Mouse (Mus musculus): Measurements from ENCODE around the gene Cutal. TPM values are rescaled to one million over a fixed set of nuclear protein-coding genes. Genes with fewer than 3 reads are reported as not detected.

The Cutal gene
- polyA plus RNA-seq, 1 experiment from 2014 or later: not detected

DNA sequence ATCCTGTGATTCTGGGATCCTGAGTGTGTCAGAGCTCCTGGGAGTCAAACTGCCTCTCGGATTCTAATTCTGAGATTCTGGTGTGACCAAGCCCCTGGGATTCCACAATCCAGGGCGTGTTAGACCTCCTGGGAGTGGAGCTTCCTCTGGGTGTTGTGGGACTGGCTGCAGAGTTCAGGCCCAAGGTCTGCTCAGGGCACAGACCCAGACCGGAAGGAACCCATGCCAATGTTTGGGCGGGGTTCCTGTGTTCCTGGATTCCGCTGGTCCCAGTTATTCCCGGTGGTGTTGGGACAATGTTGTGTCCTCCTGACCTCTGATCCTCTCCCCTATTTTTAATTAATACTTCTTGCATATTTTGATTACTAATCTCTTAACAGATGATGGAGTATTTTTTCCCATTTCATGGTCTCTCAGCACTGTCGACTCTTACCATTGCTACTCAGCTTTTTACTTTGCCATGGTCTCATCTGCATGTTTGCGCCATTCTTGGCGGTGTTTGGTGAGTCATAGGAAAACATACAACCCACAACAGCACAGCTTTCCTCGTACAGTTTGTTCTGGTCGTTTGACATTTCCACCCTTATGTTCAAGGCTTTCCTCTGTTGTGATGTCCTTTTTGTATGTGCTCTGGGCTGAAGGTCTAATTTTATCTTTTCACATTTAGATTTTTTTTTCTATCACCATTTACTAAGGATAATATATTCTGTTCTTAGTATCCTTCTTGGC, 30.8 kb upstream of the Cutal start:
- Histone ChIP-seq H3K4me2 (no peak overlapping the region), H3K27ac (no peak overlapping the region), H3K9ac (no peak overlapping the region), H3K36me3 (ENCODE audit: poor library complexity, severe bottlenecking) (no peaks in the 10 kb centered on the region), H3K27me3 (no peaks in the 10 kb centered on the region), H3K4me3 (no peak overlapping the region), H3K9me3 (replicated peaks) (no peaks in the 10 kb centered on the region), H3K4me1 (no peaks in the 10 kb centered on the region)
- 88% methylated on average over 11 of the region's 11 CpGs for WGBS
- no peak for ATAC-seq

DNA sequence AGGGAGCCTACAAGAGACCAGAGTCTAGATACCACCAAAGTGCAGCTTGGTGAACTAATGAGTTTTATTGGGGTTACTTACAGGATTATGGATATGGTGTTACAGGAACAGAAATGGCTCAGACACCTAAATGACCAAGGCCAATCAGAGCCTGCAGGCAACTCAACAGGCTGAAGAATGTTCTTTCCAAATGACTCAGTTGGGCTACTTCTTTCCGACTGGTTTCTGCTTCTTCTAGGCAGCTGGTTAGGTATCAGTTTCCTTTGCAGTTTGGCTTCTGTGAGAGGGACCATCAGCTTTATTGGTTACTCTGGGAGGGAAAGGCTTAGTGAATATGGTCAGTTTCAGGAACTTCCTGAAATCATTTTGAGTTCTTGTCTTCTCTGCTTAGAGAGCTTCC, 26.5 kb upstream of the Cutal start:
- H3K27me3 ChIP-seq: no peaks in the 10 kb centered on the region
- H3K27ac ChIP-seq: no peak overlapping the region
- WGBS: 94% methylated on average over 1 of the region's 1 CpGs
- no peak for ATAC-seq
- peaks cover 31% of the 10 kb centered on the region for H3K36me3 ChIP-seq (ENCODE audit: poor library complexity, severe bottlenecking)
- H3K4me2 ChIP-seq: no peak overlapping the region
- H3K4me1 ChIP-seq: no peaks in the 10 kb centered on the region
- H3K4me3 ChIP-seq: no peak overlapping the region
- H3K9me3 ChIP-seq (replicated peaks): no peaks in the 10 kb centered on the region
- H3K9ac ChIP-seq: no peak overlapping the region

DNA sequence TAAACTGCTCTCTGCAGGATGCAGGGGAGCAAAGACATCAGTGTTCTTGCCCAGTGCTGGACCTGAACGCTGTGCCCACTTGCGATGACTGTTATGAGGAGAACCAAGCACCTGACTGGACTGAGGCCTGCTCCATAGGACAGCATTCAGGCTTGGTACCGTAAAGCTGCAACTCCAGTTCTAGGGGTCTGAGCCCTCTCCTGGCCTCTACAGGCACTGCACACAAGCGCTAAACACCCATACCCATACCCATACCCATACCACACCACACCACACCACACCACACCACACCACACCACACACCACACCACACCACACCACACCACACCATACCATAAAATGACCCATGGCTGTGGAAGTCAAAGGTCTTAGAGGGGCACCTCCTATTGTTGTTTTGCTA, 18.9 kb upstream of the Cutal start:
- Histone ChIP-seq H3K9ac (no peak overlapping the region), H3K9me3 (replicated peaks) (no peaks in the 10 kb centered on the region), H3K27me3 (no peaks in the 10 kb centered on the region), H3K4me3 (no peak overlapping the region), H3K27ac (no peak overlapping the region), H3K4me2 (no peak overlapping the region), H3K36me3 (ENCODE audit: poor library complexity, severe bottlenecking) (peaks cover 92% of the 10 kb centered on the region), H3K4me1 (no peaks in the 10 kb centered on the region)
- ATAC-seq: no peak
- WGBS: 97% methylated on average over 4 of the region's 4 CpGs

DNA sequence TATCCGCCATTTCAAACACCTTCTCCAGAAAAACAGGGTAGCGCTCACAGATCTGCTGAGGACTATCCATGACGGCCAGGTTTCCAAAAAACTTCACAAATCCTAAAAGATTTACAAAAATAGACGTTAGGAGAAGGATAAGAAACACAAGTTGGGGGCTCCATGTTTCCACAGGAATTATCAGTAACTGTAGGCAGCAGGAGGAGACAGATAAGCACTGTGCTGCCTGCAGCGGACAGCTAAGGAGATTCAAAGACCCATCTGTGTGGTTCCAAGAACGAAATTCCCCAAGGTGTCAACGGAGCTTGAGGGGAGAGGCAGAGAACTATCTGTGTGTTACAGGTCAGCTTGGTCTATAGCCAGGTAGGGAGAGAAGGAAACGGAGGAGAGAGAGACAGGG, 16.5 kb upstream of the Cutal start:
- peaks cover 90% of the 10 kb centered on the region for H3K36me3 ChIP-seq (ENCODE audit: poor library complexity, severe bottlenecking)

DNA sequence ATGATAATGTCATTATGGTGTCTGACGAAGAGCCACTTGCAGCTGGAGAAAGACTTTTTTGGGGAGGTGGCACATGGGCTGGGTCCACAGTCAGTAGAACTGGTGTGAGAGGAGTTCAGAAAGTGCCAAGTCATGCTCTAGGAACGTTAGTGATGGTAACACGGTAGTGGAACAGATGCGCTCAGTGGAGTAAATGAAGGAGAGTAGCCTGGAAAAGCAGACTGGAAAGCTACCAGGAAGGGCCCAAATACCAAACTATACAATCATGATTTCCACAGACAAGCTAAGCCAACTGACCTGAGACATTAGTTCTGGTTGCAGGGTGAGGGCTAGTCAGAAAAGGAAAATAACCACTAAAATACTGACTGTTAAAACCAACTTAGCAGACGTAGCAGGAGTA, 4.5 kb upstream of the Cutal start:
- no peak for ATAC-seq
- H3K4me2 ChIP-seq: peak overlapping the region; percentile 76
- WGBS: 44% methylated on average over 5 of the region's 5 CpGs
- peaks cover 38% of the 10 kb centered on the region for H3K4me1 ChIP-seq
- H3K9me3 ChIP-seq (replicated peaks): no peaks in the 10 kb centered on the region
- H3K27me3 ChIP-seq: peaks cover 20% of the 10 kb centered on the region
- H3K36me3 ChIP-seq (ENCODE audit: poor library complexity, severe bottlenecking): peaks cover 19% of the 10 kb centered on the region
- H3K4me3 ChIP-seq: peak overlapping the region; percentile 89
- H3K27ac ChIP-seq: no peak overlapping the region
- peak overlapping the region; percentile 66 for H3K9ac ChIP-seq

More for the DNA sequence above, 16.5 kb upstream of the Cutal start:
- WGBS: 89% methylated on average over 8 of the region's 8 CpGs
- Histone ChIP-seq H3K9me3 (replicated peaks) (no peaks in the 10 kb centered on the region), H3K4me3 (no peak overlapping the region), H3K27me3 (no peaks in the 10 kb centered on the region), H3K4me2 (no peak overlapping the region), H3K27ac (no peak overlapping the region), H3K4me1 (no peaks in the 10 kb centered on the region), H3K9ac (no peak overlapping the region)
- no peak for ATAC-seq

DNA sequence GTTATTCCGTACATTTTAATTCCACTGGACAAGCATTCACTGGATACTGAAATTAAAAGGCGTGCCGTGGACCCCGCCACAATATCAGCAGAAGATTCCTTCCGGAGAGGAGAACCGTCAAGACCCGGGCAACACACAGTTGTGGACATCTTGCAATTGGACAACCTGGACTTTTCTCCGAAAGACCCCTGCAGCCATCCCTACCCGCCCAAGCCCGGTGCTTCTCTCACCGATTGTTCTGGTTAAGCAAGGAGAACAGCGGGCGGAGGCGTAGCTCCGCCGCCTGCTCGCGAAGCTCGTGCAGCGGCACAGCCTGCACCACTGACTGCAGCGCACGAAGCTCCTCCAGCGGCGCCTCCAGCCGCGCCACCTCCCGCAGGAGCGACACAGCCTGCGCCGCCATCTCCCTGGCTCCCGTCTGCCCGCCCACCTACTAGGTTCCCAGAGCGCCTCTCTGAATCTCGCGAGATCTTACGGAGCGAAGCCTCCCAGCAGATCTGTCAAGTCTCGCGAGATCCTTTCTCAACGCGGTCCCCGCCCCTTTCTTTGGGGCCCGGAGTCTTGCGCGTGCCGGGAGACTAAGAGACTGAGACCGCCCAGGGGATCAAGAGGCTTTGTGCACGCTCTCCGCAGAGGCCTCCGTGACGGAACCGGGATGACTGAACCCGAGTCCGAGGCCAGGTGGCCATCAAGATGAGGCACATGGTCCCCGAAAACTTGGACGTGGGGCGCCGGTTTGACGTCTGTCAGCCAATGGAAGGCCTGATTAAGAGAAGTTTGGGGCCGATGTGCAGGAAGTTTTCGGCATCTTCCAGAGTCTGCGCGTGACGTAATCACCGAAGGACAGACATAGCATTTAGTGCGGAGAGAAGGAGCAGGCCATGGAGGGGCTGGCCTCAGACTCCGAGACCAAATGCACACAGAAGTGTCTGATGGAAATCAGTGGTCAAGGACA, 3.4 kb upstream of the Cutal start:
- Histone ChIP-seq H3K36me3 (ENCODE audit: poor library complexity, severe bottlenecking) (peaks cover 8% of the 10 kb centered on the region; the same call in 1 of the 2 replicates), H3K4me2 (peak overlapping the region; percentile 76), H3K9ac (peak overlapping the region; percentile 91), H3K4me3 (peak overlapping the region; percentile 89), H3K27ac (peak overlapping the region; percentile 92), H3K9me3 (replicated peaks) (no peaks in the 10 kb centered on the region), H3K27me3 (peaks cover 26% of the 10 kb centered on the region), H3K4me1 (peaks cover 38% of the 10 kb centered on the region)
- peak; percentile 99 for ATAC-seq
- under 1% methylated on average over 66 of the region's 67 CpGs for WGBS

DNA sequence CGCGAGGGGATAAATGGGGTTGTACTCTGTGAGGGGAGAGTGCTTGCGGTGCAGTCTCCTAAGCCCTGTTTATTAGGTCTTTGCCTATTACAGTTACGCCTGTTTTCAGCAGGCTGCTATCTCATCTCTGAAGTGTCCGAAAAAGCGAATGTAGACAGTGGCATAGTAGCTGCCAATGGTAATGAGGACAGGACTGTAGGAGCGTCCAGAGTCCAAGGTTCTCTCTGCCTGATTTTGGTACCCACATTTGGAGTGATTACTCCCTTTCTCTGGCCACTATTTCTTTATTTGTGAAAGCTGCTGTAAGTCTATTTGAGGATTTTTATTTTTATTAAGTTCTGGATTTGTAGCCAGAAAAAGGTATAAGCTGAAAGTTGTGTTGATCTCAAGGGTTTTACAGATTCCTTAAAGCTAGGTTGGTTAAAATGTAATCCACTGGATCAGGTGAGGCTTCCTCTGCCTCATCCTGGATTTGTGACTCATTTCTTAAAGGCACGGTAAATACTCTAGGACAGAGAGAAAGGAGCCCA, 685 bp downstream of the Cutal start, which contains the start of gene Psmd5:
TSS of gene Psmd5 (minus strand) at position 153 of the 530 bp plus-strand sequence.
- 12% methylated on average over 8 of the region's 8 CpGs for whole genome bisulfite sequencing
- Histone ChIP-seq H3K4me1 (peaks cover 13% of the 10 kb centered on the region), H3K4me2 (peak within 1 kb of the TSS; percentile 33), H3K27ac (no peak within 1 kb of the TSS), H3K36me3 (ENCODE audit: poor library complexity, severe bottlenecking) (no peaks in the 10 kb centered on the region), H3K9ac (peak within 1 kb of the TSS; percentile 50), H3K9me3 (replicated peaks) (no peaks in the 10 kb centered on the region), H3K27me3 (peaks cover 48% of the 10 kb centered on the region), H3K4me3 (peak within 1 kb of the TSS; percentile 10)
- ATAC-seq: no peak

DNA sequence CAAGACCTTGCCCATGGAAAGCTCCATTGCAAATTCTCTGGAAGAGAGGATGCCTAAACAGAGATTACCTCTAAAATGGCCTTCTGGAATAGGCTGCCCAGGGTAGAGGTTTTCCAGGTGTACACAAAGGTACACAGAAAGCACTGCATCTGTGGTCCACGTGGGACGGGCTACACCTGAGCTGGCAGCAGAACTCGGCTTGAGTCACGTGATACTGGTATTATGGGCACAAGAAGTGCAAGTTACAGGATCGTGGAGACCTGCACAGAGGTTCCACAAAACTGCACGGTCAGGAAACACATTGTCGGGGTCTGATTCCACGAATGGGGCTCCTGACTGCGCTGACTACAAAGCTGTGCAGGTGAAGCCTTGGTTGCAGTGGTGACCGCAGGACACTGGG, 5.9 kb downstream of the Cutal start:
- H3K9ac ChIP-seq: no peak overlapping the region
- no peak overlapping the region for H3K27ac ChIP-seq
- peaks cover 42% of the 10 kb centered on the region for H3K27me3 ChIP-seq
- H3K4me2 ChIP-seq: no peak overlapping the region
- H3K9me3 ChIP-seq (replicated peaks): no peaks in the 10 kb centered on the region
- WGBS: 90% methylated on average over 10 of the region's 10 CpGs
- ATAC-seq: no peak
- no peak overlapping the region for H3K4me3 ChIP-seq
- no peaks in the 10 kb centered on the region for H3K36me3 ChIP-seq (ENCODE audit: poor library complexity, severe bottlenecking)
- H3K4me1 ChIP-seq: no peaks in the 10 kb centered on the region

DNA sequence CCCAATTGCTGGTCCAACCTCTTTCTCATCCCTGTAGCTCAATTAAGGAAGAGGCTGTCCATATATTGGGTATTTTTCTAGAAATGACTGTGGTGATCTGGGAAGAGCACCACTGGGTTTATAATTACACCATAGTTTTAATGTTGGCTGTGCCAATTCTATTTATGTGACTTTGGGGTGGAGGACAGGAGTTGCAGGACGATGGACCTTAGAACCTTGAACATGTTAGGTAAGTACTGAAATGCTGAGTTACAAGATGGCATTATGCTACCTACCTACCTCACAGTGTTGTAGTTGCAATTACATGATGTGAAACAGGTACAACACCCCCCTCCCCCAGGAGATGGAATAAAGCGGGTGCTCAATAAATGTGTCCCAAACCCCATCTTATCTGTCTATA, 8.6 kb downstream of the Cutal start:
- WGBS: 94% methylated on average over 2 of the region's 2 CpGs
- no peak overlapping the region for H3K27ac ChIP-seq
- H3K27me3 ChIP-seq: peaks cover 23% of the 10 kb centered on the region
- H3K4me2 ChIP-seq: no peak overlapping the region
- H3K9ac ChIP-seq: no peak overlapping the region
- H3K4me3 ChIP-seq: no peak overlapping the region
- H3K9me3 ChIP-seq (replicated peaks): no peaks in the 10 kb centered on the region
- no peaks in the 10 kb centered on the region for H3K4me1 ChIP-seq
- no peaks in the 10 kb centered on the region for H3K36me3 ChIP-seq (ENCODE audit: poor library complexity, severe bottlenecking)
- ATAC-seq: no peak

DNA sequence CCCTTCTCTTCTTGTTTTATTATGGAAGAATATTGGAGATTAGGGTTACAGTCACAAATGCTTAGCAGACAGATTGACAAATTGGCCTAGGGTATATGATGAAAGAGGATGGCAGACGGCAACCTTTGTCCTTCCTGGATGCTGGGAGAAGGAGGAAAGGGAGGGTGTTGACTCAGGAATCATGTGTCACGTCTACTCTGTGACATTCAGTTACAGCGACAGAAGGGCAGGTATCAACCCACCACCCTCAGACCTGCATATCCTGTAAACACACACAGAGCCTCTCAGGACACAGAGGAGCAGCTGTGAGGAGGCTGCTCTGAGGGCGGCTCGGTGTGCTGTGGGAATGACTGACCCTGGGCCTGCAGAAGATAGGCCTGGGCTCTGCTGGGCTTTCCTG, 9.0 kb downstream of the Cutal start:
- Histone ChIP-seq H3K27ac (no peak overlapping the region), H3K4me3 (no peak overlapping the region), H3K36me3 (ENCODE audit: poor library complexity, severe bottlenecking) (no peaks in the 10 kb centered on the region), H3K27me3 (peaks cover 19% of the 10 kb centered on the region), H3K4me2 (no peak overlapping the region), H3K9me3 (replicated peaks) (no peaks in the 10 kb centered on the region), H3K9ac (no peak overlapping the region), H3K4me1 (no peaks in the 10 kb centered on the region)
- WGBS: 76% methylated on average over 5 of the region's 5 CpGs
- ATAC-seq: no peak

DNA sequence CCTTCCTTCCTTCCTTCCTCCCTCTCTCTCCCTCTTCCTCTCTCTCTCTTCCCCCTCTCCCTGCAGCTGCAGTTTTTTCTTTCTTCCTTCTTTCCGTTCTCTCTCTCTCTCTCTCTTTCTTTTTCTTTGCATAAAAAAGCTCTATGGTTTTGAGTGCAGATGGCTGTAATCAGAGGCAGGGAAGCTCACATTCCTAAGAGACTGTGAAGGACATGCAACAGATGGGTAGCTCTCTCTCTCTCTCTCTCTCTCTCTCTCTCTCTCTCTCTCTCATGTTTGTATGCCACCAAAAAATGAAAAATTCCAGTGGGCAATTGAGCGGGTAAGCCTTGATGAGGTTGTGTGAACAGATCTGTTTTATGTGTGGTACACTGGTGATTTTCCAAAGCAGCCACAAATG, 10.0 kb downstream of the Cutal start:
- Histone ChIP-seq H3K9me3 (replicated peaks) (no peaks in the 10 kb centered on the region), H3K4me2 (no peak overlapping the region), H3K36me3 (ENCODE audit: poor library complexity, severe bottlenecking) (no peaks in the 10 kb centered on the region), H3K4me3 (no peak overlapping the region), H3K27ac (no peak overlapping the region), H3K9ac (no peak overlapping the region), H3K4me1 (no peaks in the 10 kb centered on the region), H3K27me3 (peaks cover 18% of the 10 kb centered on the region)
- 78% methylated on average over 2 of the region's 2 CpGs for WGBS
- ATAC-seq: no peak

DNA sequence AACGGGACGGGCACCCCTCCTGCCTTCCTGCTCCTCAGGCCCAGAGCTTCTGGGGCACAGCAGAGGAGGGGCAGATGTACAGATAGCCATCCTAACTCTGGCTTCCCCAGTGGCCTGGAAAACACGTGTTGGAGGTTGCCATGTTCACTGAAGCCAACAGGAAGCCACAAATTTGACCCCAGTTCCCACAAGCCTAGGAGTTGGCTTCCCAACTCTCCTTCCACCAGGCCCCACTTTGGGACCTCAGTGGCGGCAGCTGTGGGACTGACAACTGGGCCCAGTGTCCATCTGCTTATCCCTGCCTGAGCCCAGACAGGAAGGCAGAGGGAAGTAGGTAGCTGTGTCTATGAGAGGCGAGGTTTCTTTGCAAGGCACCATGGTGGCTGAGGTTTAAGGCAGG, 19.8 kb downstream of the Cutal start:
- ATAC-seq: no peak
- H3K9ac ChIP-seq: no peak overlapping the region
- 80% methylated on average over 5 of the region's 5 CpGs for WGBS

More for the DNA sequence above, 19.8 kb downstream of the Cutal start:
- Histone ChIP-seq H3K4me2 (no peak overlapping the region), H3K4me1 (no peaks in the 10 kb centered on the region), H3K4me3 (no peak overlapping the region), H3K27me3 (no peaks in the 10 kb centered on the region), H3K9me3 (replicated peaks) (no peaks in the 10 kb centered on the region), H3K27ac (no peak overlapping the region), H3K36me3 (ENCODE audit: poor library complexity, severe bottlenecking) (no peaks in the 10 kb centered on the region)
